Mouse (Mus musculus): ENCODE data around the gene Map1lc3a.
A peak's percentile ranks its signal among the peaks of the same experiment; 100 is the strongest.

Map1lc3a gene

DNA sequence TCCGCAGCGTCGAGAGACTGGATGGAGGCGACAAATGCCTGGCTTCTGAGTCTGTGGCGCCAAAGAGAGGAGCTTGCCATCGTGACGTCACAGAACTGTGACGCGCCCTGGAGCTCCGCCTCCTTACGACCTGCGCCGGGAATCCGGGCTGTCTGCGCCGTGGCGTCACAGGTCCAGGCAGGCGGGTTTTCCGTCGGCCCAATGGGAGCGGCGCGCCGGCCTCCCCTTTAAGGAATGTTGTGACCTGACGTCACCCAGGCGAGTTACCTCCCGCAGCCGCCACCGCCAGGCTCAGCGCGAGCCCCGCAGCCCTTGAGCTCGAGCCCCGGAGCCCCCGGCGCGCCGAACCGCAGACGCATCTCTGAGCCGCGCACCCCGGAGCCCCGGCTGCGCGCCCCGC is at the start of gene Map1lc3a:
Map1lc3a (plus strand) TSS at position 103 of the 400 bp plus-strand sequence.
- peak; percentile 98 for DNase-seq (ENCODE audit: low read depth, low spot score)

DNA sequence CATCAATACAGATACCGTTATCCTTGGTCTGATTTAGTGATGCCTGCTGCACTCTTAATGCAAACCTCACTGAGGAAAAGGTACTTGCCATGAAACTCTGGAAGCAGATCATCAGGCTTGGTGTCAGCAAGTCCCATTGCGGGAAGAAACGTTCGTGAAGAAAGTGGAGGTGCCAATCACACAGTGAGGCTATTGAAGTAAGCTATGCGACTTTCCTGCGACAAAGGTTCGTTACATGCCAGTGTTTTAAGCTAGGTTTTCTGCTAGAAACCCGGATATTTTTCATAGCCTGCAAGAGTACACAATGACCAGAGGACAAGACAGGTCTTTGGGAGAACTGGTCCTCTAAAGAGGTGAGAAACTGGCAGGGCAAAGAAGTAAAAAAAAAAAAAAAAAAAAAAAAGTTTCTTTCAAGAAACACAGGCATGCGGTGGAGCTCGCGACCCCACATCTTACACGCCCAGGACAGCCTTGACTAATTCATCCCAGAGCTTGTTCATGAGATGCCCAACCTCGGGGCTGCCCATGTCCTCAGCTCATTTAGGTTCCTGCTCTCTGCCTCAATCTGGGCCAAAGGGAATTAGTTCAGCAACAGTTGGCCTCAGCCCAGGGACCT is 40.2 kb upstream of the Map1lc3a start:
- DNase-seq (ENCODE audit: low read depth, low spot score) = no peak

DNA sequence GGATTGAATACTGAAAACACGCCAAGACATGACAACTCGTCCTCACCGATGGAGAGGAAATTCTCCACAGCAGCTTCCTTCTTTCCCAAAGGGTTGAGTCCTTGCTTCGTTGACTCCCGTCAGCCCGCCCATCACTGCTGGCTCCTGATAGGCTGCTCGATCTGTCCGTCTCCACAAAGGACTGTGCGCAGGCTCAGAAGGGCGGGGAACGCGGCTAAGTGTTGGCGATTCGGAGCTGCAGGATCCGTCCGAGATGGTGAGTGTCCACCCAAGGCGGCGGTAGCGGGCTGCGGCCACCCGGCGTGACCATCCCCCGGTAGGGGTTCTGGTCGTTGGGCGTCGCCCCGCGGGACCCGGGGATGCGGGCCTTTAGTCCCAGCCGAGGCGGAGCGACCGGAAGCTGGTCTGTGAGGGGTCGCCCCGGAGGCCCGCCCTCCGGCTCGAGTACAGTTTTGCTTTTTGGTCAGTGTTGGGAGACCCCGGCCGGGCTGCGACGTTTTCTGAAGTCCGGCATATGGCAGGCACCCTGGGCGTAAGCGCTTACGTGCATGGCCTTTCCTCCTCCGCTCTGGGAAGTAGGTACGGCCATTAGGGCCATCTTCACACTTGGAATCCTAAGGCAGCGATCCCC is 39.6 kb upstream of the Map1lc3a start, which contains the start of gene Dynlrb1:
Dynlrb1 (plus strand) TSS at position 172 of the 631 bp plus-strand sequence.
- DNase-seq (ENCODE audit: low read depth, low spot score) = peak; percentile 98

DNA sequence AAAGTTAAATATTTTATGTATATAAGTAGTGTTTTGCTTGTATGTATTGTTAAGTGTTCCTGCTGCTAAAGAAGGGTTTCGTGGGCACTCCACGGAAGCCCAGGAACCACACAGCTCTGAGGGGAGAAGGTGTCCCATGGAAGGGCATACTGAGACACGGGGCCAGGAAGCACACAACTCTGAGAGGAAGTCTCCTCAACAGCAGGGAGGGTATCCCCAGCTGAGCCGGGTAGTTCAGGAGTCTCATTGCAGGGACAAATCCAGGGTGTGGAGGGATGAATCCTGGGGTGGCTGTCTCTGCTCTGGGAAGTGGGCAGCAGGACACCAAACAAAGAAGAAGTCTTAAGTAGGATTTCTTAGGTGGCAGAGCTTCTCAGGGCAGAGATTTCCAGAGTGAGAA is 38.8 kb upstream of the Map1lc3a start:
- no peak for DNase-seq (ENCODE audit: low read depth, low spot score)

DNA sequence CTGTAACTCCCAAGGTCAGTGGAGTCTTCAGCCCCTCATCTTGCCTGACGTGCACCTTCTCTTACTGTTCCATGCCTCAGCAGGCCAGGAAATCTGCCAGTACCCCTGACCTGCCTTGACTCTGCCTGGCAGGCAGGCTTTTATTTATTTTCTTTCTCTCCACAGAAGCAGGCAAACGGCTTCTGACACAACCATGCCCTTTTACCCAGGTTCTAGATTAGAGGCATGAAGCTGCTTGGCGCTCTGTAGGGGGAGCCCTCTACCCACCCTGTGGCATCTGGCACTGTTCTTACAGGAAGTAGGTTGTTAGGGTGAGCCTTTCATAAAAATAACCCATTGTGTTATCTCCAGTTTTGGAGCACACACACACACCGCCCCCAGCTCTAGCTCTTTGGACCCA is 35.2 kb upstream of the Map1lc3a start:
- DNase-seq (ENCODE audit: low read depth, low spot score) = no peak

DNA sequence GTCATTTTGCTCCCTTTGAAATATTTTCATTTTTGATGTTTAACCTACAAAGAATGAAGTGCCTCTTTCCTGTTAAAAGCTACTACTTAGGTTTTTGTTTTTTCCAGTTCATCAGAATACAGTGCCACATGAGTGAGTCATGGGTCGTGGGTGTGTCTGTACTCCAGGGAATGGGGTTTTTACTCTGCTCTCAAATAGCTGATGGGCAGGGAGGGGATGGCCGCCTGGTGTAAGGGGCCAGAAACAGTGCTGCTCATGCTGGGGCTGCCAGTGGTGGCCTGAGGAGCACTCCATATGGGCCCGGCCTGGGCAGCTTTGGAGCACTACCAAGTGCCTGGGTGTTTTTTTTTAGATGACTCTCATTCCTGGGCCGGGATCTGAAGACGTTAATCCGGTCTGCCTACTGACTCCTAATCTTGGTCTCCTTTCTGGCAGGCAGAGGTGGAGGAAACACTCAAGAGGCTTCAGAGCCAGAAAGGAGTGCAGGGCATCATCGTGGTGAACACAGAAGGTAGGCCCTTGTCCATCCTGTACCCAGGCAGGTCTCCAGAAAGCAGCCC is 33.7 kb upstream of the Map1lc3a start:
- no peak for DNase-seq (ENCODE audit: low read depth, low spot score)

DNA sequence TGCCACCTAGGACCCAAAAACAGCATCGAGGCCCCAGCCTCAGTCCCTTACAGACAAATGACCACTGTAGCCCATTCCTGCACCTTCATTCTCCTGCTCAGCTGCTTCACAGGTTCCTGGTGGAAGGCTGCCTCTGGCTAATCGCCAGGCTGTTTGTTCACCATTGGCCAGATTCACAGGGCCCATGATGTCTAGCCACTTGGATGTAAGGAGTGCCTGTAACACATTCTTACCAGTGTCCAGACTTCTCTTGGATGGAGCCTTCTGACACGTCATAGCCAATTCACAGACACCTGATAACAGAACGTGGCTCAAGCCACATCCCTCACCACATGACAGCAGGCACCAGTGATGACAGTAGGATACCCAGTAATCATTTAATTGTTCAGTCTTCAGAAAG is 29.9 kb upstream of the Map1lc3a start:
- no peak for DNase-seq (ENCODE audit: low read depth, low spot score)

DNA sequence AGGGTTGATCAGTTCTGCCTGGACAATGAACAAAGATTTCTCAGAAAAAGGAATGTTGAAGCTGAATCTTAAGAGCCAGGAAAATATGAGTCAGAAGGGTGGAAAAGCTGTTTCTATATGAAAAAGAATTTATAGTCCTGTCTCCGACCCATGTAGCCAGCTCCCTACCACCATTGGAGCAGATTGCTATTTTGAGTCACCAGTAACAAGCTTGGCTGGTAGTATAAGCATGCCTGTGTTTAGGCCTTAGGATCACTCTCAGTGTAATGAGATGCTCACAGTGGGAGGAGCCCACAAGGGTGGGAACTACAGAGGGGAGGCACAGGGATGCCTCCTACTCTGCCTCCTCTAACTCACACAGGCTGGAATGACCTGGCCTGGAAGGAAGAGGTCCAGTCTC is 27.9 kb upstream of the Map1lc3a start:
- no peak for DNase-seq (ENCODE audit: low read depth, low spot score)

DNA sequence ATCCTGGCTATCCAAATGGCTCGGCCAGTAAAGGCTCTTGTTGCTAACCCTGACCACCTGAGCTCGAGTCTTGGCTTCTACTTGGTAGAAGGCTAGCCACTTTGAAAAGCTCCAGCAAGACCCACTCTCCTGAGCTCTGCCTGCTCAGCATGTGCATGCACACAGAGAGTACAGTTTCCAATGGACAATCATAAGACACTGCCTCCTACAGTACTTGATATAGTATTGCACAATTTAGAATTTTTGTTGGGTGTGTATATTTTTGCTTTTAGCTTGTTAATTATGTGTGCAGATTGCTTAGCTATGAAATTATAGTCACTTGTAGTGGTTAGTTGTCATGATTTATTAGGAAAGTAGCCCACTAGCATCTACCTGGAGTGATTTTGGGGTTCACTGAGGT is 27.4 kb upstream of the Map1lc3a start:
- no peak for DNase-seq (ENCODE audit: low read depth, low spot score)

DNA sequence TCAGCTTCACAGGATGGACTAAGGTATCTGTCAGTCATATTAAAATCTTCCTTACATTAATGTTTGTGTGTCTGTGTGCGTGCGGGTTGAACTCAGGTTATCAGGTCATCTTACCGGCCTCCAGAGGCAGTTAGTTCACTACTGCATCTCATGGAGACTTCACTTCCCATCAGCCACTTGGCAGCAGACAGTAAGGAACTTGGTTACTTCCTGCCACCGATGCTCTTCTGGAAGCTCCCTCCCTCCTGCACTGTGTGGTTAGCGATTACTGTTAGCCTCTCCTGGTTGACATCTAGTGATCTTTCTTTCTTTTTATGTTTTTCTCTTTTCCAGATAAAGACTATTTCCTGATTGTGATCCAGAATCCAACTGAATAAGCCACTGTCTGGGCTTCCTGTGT is 26.5 kb upstream of the Map1lc3a start:
- no peak for DNase-seq (ENCODE audit: low read depth, low spot score)

DNA sequence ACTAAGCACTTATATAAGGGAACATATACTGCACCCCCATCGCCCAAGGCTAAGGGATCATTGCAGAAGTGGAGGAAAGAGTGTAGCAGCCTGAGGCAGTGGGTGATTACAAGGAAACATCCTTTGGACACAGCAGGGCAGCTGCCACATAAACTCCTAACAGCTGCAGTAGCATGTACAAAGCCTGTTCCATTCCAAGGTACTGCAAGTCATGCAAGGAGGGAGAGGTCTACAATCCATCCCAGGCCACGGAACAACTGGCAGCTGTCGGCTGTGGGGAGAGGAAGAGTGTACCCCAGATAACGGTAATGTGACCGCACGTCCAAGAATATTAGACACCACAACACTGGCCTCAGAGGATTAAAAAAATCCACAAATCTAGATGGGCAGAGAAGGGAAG is 10.6 kb upstream of the Map1lc3a start:
- no peak for DNase-seq (ENCODE audit: low read depth, low spot score)

DNA sequence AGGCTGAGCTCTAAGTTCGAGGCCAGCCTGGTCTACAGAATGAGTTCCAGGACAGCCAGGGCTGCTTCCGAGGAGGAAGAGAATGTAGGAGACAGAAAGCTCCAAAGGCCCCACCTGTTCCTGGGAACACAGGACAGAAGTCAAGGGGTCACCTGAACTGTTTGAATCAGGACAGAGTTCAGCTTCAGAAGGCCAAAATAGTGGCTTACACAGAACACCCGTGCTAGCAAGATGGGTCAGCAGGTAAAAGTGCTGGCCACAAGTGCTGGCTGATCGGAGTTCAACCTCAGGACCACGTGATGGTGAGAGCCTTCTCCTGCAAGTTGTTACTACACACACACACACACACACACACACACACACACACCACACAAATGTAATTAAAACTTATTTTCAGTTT is 9.2 kb upstream of the Map1lc3a start:
- no peak for DNase-seq (ENCODE audit: low read depth, low spot score)

DNA sequence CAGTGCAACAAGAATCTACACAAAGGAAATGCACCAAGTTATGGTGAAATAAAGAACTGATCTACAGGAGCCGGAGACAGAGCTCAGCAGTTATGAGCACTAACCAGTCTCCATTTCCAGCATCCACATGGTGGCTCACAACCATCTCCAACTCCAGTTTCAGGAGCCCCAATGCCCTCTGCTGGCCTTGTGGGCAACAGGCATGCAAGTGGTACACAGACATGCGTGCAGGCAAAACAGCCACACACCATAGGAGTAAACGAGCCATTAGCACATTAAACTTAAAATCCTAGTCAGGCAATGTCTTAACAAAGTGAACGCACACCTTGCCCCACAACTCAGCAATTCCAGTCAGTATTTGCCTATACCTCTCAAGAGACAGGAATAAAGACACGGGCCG is 4.1 kb upstream of the Map1lc3a start:
- no peak for DNase-seq (ENCODE audit: low read depth, low spot score)

DNA sequence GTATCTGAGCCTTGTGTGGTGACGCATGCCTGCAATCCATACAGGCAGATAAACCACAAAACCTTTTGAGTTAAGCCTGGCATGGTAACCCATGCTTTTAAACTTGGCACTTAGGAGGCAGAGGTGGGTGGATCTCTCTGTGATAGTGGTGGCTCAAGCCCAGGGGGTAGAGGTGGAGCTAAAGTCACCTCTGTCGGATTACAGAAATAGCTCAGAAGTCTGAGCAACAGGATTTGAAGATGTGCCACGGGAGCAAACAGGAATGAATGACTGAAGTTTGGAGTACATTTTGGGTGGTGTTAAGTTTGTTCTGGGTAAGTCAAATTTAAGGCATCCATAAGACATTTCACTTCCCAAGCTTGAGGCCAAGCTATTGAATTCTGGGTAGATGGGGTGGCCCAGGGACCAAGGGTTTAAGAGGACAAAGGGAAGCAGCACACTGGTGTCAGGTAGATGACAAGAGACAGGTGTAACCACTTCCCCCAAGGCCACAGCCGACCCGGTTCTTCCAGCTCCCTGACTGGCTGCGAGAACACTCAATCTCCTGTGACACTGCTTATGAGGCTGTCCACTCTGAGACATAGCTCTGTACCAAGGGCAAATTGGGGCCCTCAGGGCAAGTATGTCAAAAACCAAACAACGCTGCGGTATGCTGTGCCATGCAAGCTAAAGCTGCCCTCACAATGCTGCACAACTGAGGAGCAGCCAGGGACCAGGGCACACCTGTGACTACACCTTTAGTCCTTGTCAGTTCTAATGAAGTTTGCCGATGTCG is 3.5 kb upstream of the Map1lc3a start:
- DNase-seq (ENCODE audit: low read depth, low spot score) = no peak

DNA sequence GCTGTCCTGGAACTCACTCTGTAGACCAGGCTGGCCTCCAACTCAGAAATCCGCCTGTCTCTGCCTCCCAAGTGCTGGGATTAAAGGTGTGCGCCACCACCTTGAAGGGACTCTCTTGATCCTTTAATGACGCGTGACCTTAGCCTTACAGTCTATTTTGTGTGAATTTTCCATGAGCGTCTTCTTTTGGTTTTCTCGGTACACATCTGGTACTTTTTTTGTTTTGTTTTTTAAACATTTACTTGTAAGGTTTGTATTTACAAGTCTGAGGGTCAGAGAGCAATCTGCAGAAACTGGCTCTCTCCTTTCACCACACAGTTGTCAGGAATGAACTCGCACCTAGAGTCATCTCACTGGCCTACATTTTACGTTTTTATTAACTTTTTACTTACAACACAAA is 2.5 kb upstream of the Map1lc3a start:
- no peak for DNase-seq (ENCODE audit: low read depth, low spot score)

DNA sequence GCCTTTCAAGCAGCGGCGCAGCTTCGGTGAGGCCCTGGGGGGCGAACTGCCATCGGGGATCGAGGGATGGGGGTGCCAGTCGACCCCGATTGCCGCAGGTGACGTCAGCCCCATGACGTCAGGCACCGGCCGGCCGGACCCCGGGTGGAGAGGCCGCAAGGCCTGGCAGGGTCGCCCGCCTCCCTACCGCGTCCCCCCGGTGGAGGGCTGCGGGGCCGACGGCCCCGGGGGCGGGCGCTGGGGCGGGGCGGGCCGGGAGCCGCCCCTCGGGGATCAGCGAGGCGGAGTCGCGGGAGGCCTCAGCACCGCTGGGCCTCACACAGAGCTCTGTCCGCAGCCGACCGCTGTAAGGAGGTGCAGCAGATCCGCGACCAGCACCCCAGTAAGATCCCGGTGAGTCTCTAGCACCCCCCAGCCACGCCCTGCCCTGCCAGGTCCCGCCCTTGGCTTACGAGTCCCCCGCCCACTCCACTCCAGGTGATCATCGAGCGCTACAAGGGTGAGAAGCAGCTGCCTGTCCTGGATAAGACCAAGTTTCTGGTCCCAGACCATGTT is 601 bp downstream of the Map1lc3a start:
- DNase-seq (ENCODE audit: low read depth, low spot score) = peak; percentile 40

DNA sequence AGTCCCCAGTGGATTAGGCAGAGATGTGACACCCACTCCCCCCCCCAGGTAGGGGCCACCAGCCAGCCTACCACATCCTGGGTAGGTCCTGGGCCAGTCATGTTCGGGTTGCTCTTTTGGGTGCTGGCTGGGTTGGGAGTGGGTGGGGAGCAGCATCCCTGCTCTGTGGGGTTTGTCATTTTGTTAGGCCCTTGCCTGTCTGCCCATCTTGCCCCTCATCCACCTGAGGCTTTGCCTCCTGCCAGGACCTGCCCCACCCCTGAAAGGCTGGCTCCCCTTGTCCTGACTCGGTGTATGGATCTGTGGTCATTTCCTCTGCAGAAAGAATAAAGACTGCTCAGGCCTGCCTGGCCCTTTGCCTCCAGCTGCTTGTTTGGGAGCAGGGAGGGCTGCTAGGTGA is 1.6 kb downstream of the Map1lc3a start:
- DNase-seq (ENCODE audit: low read depth, low spot score) = no peak

DNA sequence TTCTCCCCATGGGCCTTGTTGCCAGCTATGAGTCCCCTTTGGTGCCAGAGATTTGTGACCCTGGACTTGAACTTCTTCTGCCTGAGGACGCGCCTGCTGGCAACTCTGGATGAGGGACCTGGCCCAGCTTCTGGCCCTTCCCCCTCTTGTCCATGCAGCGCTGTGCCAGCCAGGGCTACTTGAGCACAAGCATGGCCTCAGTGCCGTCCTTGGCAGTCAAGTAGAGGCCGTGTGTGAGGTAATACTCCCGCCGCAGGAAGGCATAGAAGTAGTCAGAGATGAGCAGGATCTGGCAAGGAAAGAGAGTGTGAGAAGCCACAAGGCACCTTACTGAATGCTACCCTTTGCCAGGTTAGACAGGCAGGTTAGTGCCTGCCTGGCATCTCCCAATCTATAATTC is 2.3 kb downstream of the Map1lc3a start:
- no peak for DNase-seq (ENCODE audit: low read depth, low spot score)

DNA sequence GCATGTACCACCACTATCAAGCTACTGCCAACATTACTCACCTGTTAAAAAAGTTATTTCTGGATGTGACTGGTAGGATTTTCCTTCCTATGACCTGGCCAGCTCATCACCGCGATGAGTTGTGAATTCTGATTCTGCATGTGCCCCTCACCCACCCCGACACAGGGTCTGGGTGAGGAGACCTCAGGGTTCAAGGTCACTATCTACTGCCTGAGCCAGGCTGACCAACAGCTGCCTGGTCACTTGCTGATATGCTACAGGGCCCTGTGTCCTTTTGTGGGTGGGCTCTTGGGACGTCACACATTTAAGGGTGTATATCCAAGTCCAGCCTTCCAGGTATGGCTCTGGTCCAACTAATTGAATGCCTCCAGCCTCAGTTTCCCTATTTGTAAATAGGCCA is 3.1 kb downstream of the Map1lc3a start:
- no peak for DNase-seq (ENCODE audit: low read depth, low spot score)

DNA sequence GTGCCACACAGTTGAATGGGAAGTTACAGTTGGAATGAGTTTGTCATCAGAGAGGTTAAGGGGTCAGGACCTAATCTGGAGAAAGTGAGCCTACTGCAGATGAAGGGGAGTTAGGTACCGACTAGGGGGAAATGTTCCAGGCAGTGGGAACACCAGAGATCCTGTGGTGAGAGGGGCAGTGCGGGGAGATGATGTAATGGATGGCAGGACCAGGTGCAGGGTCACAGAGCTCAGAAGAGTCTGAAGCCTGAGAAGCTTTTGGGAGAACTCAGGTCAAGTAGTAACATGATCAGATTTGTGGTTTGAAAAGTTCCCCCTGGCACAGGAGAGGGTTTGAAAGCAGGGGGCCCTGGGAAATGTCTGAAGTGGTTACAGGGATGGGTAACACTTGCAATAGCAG is 4.0 kb downstream of the Map1lc3a start:
- DNase-seq (ENCODE audit: low read depth, low spot score) = no peak

DNA sequence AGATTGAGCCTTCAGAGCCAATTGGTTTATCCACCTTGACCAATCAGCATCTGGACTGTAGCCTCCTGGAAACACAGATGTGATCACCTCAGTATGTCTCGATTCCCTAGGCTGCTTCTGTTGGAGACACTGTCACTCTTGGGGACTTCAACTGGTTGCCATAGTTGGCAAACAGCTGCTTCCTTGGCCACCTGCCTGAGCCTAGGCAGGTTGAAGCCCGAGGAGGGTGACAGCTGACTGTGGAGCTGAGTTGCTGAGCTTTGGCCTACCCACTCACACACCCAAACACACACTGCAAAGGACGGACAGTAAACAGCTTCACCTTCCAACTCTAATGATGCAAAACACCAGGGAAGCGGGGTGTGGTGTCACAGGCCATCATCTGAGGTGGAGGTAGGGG is 7.7 kb downstream of the Map1lc3a start:
- no peak for DNase-seq (ENCODE audit: low read depth, low spot score)

DNA sequence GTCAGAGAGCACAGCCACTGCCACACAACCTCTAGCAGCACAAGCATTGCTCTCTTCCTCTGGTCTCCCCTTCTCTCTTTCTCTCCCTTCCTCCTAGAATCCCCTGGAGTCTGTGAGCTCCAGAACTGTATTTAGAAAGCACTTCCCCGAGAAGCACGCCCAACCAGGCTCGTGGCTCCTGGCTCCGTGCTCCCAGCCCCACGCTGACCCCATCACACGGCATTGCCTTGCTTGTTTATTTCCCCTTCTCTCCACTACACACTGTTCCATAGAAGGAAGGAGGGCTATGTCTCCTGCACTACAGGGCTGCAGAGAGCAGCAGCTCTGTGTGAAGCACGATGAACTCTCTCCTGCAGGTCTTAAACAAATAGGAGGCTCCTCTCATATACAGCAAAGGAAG is 8.6 kb downstream of the Map1lc3a start:
- DNase-seq (ENCODE audit: low read depth, low spot score) = no peak

All from forelimb bud, embryonic 11.5 days (tissue).